Mouse (Mus musculus): Measurements from ENCODE around the gene Clec2l.
"Not testable (repeated sequence)": the region's sequence is repeated elsewhere in the genome, so short reads cannot be mapped to it uniquely, and the experiment has no call there.

The Clec2l gene

DNA sequence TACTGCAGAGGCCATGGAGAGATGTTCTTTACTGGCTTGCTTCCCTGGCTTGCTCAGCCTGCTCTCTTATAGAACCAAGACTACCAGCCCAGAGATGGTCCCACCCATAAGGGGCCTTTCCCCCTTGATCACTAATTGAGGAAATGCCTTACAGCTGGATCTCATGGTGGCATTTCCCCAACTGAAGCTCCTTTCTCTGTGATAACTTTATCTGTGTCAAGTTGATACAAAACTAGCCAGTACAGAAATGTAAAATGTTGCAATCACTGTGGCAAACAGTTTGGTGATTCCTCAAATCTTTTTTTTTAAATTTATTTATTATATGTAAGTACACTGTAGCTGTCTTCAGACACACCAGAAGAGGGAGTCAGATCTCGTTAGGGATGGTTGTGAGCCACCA lies 7.6 kb downstream of the Clec2l start:
- DNase-seq (ENCODE audit: extremely low spot score, low spot score), result not testable (repeated sequence)

DNA sequence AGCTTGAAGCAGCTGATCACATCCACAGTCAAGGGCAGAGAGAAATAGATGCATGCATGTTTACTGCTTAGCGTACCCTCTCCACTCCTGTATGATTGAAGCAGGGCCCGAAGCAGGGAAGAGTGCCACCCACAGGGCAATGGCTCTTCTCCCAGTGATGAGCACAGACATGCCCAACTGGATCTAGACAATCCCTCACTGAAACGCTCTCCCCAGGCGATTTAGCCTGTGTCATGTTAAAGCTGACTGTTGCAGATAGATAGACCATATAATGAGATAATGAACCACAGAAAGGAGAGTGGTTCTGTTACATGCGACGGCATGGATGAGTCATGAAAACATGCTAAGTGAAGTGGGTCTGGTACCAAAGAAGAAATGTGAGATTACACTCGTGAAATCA lies 8.4 kb downstream of the Clec2l start:
- no peak for DNase-seq (ENCODE audit: extremely low spot score, low spot score)

GRCm38 (mm10) chr6:38672011-38672410 lies 9.1 kb downstream of the Clec2l start:
- no peak for DNase-seq (ENCODE audit: extremely low spot score, low spot score)

GRCm38 (mm10) chr6:38676217-38676616 lies 13.3 kb downstream of the Clec2l start:
- no peak for DNase-seq (ENCODE audit: extremely low spot score, low spot score)

GRCm38 (mm10) chr6:38676723-38677122 lies 13.9 kb downstream of the Clec2l start:
- no peak for DNase-seq (ENCODE audit: extremely low spot score, low spot score)

DNA sequence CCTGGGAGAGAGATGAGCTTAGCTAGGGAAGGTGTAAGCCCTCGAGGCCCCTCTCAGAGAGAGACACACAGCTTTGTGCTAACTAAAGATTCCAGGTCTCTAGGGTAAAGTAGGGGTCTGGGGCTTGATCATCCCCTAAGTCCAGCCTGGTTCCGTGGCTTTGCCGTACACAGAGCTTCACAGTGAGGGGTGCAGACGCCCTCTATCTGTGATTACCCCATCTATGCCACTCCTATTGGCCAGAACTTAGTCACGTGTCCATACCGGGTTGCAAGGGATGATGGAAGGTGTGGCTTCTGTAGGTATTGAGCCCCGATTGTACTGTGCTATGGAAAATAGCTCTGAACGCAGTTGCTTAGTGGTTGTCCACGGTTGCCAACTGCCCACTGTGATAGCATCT lies 14.8 kb downstream of the Clec2l start:
- DNase-seq (ENCODE audit: extremely low spot score, low spot score), result no peak

- no peak for DNase-seq (ENCODE audit: extremely low spot score, low spot score)
These were observed 19.7 kb downstream of the Clec2l start for GRCm38 (mm10) chr6:38682532-38682931.

DNA sequence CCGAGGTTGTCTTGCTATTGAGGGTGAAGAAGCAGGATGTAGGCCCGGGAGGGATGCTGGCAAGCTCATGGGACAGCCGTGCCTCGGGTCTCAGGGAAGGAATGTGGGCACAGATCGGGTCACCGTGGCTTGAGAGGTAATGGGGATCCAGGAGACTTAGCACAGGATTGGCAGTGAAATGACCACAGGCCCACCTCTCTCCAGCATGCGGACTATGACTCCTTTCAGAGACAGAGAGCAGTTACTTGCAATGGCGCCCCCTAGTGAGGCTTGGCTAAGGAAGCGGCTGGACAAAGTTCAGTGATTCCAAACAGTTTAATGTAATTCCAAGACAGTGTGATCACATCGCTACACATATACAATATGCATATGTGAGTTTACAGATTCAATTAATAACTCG lies 24.3 kb downstream of the Clec2l start:
- DNase-seq (ENCODE audit: extremely low spot score, low spot score), result no peak

DNA sequence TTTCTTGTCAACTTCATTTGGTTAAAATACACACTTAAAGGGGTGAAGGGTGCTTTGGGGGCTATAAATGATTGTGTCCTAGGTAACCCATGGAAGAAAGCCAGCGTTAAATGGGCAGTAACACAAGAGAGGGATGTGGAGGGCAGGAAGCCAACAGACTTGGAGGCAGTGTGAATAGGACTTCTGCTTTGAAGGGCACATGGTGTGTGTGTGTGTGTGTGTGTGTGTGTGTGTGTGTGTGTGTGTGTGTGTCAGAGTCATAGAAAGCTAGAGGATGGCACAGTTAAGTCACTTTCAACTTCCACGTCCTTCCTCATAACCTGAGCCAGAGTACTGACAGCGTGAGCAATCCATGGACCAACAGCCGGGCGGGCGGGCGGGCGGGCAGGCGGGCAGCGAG lies 26.0 kb downstream of the Clec2l start:
- no peak for DNase-seq (ENCODE audit: extremely low spot score, low spot score)

DNA sequence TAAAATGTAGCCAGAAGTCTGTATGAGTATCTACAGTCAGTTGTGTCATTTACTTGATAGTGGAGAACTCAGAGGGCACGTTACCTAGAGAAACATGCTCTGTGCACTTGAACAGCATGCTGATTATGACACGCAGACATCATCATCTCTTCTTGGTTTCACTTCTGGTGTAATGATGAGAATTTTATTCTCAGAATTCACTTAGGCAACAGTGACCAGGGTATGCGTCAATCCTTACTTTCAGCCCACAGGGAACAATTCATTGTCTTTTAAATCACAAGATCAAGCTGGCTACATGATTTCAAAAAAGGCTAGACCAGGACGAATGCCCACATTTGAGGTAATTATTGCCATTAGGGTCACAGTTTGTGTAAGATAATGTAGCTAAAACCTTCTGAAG lies 27.7 kb downstream of the Clec2l start:
- no peak for DNase-seq (ENCODE audit: extremely low spot score, low spot score)

DNA sequence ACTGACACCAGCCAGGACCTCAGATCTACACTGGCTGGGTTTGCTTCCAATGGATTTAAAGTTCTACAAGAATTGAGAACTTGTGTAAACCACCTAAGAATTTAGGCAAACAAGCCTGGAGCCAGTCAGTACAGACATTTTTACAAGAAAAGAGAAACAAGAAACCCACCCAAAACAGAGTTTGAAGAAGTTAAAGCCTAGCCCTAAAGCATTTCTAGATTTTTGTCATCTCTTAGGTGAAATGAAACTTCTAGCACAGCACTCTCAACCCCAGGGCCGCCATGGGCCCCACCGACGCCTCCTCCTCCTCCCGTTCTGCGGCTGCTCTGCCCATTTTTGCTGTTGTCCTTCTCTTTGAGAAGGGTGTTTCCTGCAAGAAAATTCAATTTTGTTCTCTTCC lies 28.2 kb downstream of the Clec2l start:
- DNase-seq (ENCODE audit: extremely low spot score, low spot score), result no peak

GRCm38 (mm10) chr6:38692556-38692955 lies 29.7 kb downstream of the Clec2l start:
- no peak for DNase-seq (ENCODE audit: extremely low spot score, low spot score)

GRCm38 (mm10) chr6:38695380-38696054 lies 32.6 kb downstream of the Clec2l start:
- peak; percentile 80 for DNase-seq (ENCODE audit: extremely low spot score, low spot score)

DNA sequence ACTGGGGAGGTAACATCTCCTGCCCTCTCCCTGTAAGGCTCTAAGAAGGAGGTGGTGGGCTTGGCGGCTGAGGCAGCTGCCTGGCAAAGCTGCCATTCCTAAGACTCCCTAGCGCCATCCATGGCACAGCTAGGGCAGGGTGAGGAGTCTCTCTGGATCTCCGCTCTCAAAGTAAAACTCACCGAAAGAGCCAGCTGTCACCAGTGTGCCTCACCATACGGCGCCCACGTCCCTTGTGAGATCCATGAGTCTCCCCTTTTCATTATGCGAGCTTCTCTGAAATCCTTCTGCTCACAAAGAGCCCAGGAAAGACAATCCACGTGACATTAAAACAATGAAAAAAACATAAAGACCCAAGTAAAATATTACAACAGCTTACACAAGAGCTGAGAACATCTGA lies 33.7 kb downstream of the Clec2l start:
- no peak for DNase-seq (ENCODE audit: extremely low spot score, low spot score)

GRCm38 (mm10) chr6:38698233-38698889 lies 35.5 kb downstream of the Clec2l start:
- DNase-seq (ENCODE audit: extremely low spot score, low spot score), result no peak

DNA sequence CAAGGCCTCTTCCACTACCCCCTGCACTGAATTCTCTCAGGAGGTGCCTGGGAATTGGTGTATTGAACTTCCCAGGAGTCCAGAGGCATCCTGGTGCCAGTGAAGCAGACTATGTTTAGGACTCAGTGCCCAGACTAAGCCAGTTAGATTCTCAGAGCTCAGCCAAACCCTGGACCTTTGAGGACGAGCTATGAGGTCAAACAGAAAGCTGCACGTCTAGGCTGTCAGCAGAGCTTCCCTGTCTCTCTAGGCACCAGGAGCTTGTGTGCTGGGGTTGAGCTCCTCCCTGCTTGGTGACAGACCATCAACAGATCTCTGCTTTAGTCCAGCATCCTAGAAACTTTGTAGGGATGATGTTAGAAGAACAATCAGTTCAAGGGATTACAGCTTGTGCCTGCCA lies 38.6 kb downstream of the Clec2l start:
- DNase-seq (ENCODE audit: extremely low spot score, low spot score), result no peak

DNA sequence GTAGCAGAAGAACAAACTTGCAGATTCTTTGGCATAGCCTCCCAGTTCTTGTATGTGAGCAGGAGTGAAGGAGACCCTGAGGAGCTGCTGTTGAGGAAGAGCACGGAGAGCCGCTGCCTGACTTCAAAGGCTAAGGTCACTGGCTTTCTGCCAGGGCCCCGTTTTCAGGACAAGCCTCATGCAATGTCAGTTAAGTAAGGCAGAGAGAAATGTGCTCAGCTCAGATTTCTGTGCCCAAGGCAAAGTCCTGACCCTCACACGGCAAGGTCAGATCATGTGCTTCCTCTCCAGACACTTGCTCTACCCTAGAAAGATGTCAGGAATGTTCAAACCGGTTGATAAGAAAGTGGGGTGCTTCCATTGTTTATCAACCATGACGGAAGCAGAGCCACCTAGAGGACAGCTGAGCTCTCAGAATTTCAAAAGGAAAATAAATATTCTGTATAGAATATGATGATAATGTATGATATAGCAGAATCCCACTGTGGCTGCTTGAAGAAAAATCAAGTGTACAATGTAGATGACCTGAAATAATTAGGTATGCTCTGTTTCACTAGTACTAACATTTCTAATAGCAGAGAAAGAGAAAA lies 40.0 kb downstream of the Clec2l start:
- DNase-seq (ENCODE audit: extremely low spot score, low spot score), result no peak

DNA sequence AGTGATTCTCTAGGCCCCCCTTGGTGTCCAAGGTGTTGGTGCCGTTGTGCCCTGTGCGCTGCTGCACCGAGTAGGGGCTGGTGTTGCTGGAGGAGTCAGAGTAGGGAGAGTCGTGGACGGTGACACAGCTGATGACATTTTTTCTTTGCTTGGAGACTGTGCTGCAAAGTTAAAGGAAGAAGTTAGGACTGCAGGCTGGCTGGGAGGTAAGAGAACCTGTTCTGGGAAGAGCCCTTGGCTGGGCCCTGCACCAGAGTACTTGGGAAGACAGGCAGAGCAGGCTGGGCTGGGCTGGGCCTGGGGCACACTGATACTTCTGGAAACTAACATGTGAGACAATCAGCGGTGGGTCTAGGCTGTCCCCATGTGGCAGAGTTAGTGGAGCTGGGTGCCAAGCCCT lies 40.7 kb downstream of the Clec2l start:
- no peak for DNase-seq (ENCODE audit: extremely low spot score, low spot score)

GRCm38 (mm10) chr6:38704264-38704984 lies 41.6 kb downstream of the Clec2l start:
- DNase-seq (ENCODE audit: extremely low spot score, low spot score), result no peak

- DNase-seq (ENCODE audit: extremely low spot score, low spot score), result no peak
These were observed 47.6 kb downstream of the Clec2l start for GRCm38 (mm10) chr6:38710449-38710848.

GRCm38 (mm10) chr6:38713957-38714898 lies 51.4 kb downstream of the Clec2l start:
- DNase-seq (ENCODE audit: extremely low spot score, low spot score), result no peak
